Mouse (Mus musculus) neural tube, embryonic 12.5 days (tissue): ENCODE measurements at regions not wholly inside any gene's neighbourhood (a gene's known extent, or its start where the extent isn't known, plus 50 kb on each side); places are given as distances from the start of the nearest gene placed in this dataset. TPM values are rescaled to one million over a fixed set of nuclear protein-coding genes. Genes with fewer than 3 reads are reported as not detected.

ENCODE experiments used
- ATAC-seq: fragments of 200-750 bp; cut with Nextera tagmentation; 2 replicates; pipeline ENCODE4 v1.8.0; 2017; ENCODE audit warnings: low read depth, mild to moderate bottlenecking, moderate TSS enrichment, moderate library complexity; ENCODE audit not compliant: low FRiP score
- H3K27ac ChIP-seq: fragments of 300-500 bp; sonication (generic); 2 replicates; pipeline ENCODE4 v1.5.1; 2016
- H3K27me3 ChIP-seq: fragments of 300-500 bp; sonication (generic); replicated peaks from 2 replicates; pipeline ENCODE4 v1.6.1; 2016; ENCODE audit warnings: mild to moderate bottlenecking
- H3K36me3 ChIP-seq: fragments of 300-500 bp; sonication (generic); 2 replicates; pipeline ENCODE4 v1.6.1; 2016; ENCODE audit warnings: mild to moderate bottlenecking
- H3K4me1 ChIP-seq: fragments of 300-500 bp; sonication (generic); 2 replicates; pipeline ENCODE4 v1.6.1; 2016
- H3K4me2 ChIP-seq: fragments of 300-500 bp; sonication (generic); replicated peaks from 2 replicates; pipeline ENCODE4 v1.6.1; 2016; ENCODE audit warnings: mild to moderate bottlenecking
- H3K4me3 ChIP-seq: fragments of 300-500 bp; sonication (generic); 2 replicates; pipeline ENCODE4 v1.5.1; 2016
- H3K9ac ChIP-seq: fragments of 300-500 bp; sonication (generic); 2 replicates; pipeline ENCODE4 v1.6.1; 2016; ENCODE audit warnings: mild to moderate bottlenecking
- H3K9me3 ChIP-seq: fragments of 300-500 bp; sonication (generic); 2 replicates; pipeline ENCODE4 v1.6.1; 2016; ENCODE audit warnings: mild to moderate bottlenecking
- WGBS: fragments of 180-500 bp; shearing (Covaris S2); methylation state at CpG from one replicate; pipeline ENCODE4 v1.1.7; 2016; 5-methylcytosine and 5-hydroxymethylcytosine counted together
- microRNA-seq: library from miRNA; unstranded; fragments of <30 nt; microRNA quantifications from one replicate; pipeline ENCODE4, GENCODE M21; 2017

- Histone ChIP-seq H3K36me3 (no peaks in the 10 kb centered on the region), H3K4me1 (no peaks in the 10 kb centered on the region), H3K27me3 (no peaks in the 10 kb centered on the region), H3K27ac (no peak overlapping the region), H3K4me2 (no peak overlapping the region), H3K4me3 (no peak overlapping the region), H3K9ac (no peak overlapping the region), H3K9me3 (no peaks in the 10 kb centered on the region)
- 94% methylated on average over 2 of the region's 2 CpGs for WGBS
- ATAC-seq: no peak
Observed at GRCm38 (mm10) chr1:82168949-82169348, 64.0 kb upstream of the Gm9747 start.

- no peak for ATAC-seq
- no peak overlapping the region for H3K4me3 ChIP-seq
- no peak overlapping the region for H3K27ac ChIP-seq
- H3K27me3 ChIP-seq: no peaks in the 10 kb centered on the region
- no peak overlapping the region for H3K9ac ChIP-seq
- H3K36me3 ChIP-seq: no peaks in the 10 kb centered on the region
- 71% methylated on average over 1 of the region's 1 CpGs for WGBS
- no peaks in the 10 kb centered on the region for H3K4me1 ChIP-seq
- no peaks in the 10 kb centered on the region for H3K9me3 ChIP-seq
- no peak overlapping the region for H3K4me2 ChIP-seq
Observed at GRCm38 (mm10) chr1:82180427-82180826, 52.5 kb upstream of the Gm9747 start.

Small RNAs in the stretch of these regions (microRNA-seq; reads per million reads assigned to microRNA genes)
- not detected for gene Mir6344
